22 mouse cellular contexts compared by ENCODE assay signal in genomic region chr15:40358341-40358740, GRCm38 (mm10).
"Had no signal": no experiment of that assay in that cellular context is flagged by ENCODE, and none has a peak within 500 bp of the region (broad histone marks: within the 10 kb centered on the region; RNA-seq: fewer than 3 reads in every experiment).

No protein-coding gene starts in this region.

- H3K4me1 ChIP-seq: limb, embryonic 12.5 days; limb, embryonic 15.5 days; megakaryocyte, embryonic 14.5 days; midbrain, embryonic 10.5 days; midbrain, embryonic 13.5 days; neural tube, embryonic 13.5 days; stomach, embryonic 15.5 days had no signal

- H3K4me2 ChIP-seq: limb, embryonic 12.5 days; limb, embryonic 15.5 days; liver, embryonic 11.5 days; midbrain, embryonic 13.5 days; neural tube, embryonic 13.5 days; stomach, embryonic 15.5 days had no signal

- H3K36me3 ChIP-seq: limb, embryonic 12.5 days; limb, embryonic 15.5 days; midbrain, embryonic 10.5 days; midbrain, embryonic 13.5 days; neural tube, embryonic 13.5 days; stomach, embryonic 15.5 days had no signal

- H3K4me3 ChIP-seq: limb, embryonic 12.5 days; limb, embryonic 15.5 days; megakaryocyte, embryonic 14.5 days; midbrain, embryonic 10.5 days; midbrain, embryonic 13.5 days; myocyte; neural tube, embryonic 13.5 days; stomach, embryonic 15.5 days had no signal

- H3K27ac ChIP-seq: limb, embryonic 12.5 days; limb, embryonic 15.5 days; liver, embryonic 14.5 days; midbrain, embryonic 10.5 days; midbrain, embryonic 13.5 days; neural tube, embryonic 13.5 days; stomach, embryonic 15.5 days had no signal

- H3K27me3 ChIP-seq: limb, embryonic 12.5 days; limb, embryonic 15.5 days; megakaryocyte, embryonic 14.5 days; midbrain, embryonic 13.5 days; neural tube, embryonic 13.5 days; stomach, embryonic 15.5 days had no signal

- ATAC-seq: liver, postnatal 0 days; lung, postnatal 0 days; midbrain, embryonic 13.5 days; midbrain, embryonic 16.5 days had no signal

- DNase-seq: kidney, adult 9 months; kidney, postnatal 14 days; kidney, postnatal 4 days; left cerebral cortex, postnatal 4 days; liver, postnatal 0 days; lung, postnatal 36 days; retina, postnatal 1 day; right cerebral cortex, postnatal 25 days; spleen, adult 18-20 months; thymus, postnatal 36 days had no signal

- H3K9me3 ChIP-seq: limb, embryonic 12.5 days; limb, embryonic 15.5 days; megakaryocyte, embryonic 14.5 days; midbrain, embryonic 10.5 days; midbrain, embryonic 13.5 days; neural tube, embryonic 13.5 days; stomach, embryonic 15.5 days had no signal

- H3K9ac ChIP-seq: limb, embryonic 12.5 days; limb, embryonic 15.5 days; liver, embryonic 14.5 days; liver, postnatal 0 days; midbrain, embryonic 13.5 days; neural tube, embryonic 13.5 days; stomach, embryonic 15.5 days had no signal
